Mouse (Mus musculus): Measurements from ENCODE around the gene Thoc5. TPM values are rescaled to one million over a fixed set of nuclear protein-coding genes. Genes with fewer than 3 reads are reported as not detected.

The Thoc5 gene
- polyA plus RNA-seq, 1 experiment from 2014 or later: 38.1 TPM

DNA sequence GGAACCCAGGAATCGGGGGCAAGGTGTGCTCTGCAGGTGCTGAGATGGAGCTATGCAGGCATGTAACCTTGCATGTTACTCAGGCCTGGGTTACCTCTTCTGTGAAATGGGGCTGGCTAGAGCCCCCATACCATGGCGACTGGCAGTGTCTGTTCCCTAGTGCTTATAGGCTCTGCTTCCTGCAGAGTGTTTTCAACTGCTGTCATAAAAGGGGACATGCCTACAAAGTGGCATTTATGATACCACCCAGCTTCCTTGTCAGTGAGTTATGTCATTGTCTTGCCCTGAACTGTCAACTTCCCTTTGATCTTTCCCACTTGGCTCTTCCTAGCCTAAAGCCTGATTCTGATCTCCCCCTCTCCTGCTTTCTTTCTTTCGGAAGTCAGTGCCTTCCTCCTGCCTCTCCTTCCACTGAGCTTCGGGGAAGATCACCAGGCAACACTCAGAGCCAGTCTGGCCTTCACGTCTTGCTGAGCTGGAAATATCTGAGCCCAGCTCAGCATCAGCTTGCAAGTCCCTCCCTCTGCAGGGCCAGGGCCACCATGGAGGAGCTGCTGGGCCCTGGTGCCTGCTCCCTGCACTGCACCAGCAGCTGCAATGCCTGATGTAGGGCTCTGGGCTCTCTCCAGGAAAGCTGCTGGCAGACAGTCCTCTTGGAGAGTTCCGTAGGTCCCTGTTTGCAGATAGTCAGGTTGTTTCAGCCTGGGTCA lies 68.1 kb downstream of the Thoc5 start:
- WGBS: 54% methylated on average over 6 of the region's 6 CpGs
- no peaks in the 10 kb centered on the region for H3K9me3 ChIP-seq (ENCODE audit: control insufficient read depth, low read depth, low read length)
- H3K4me1 ChIP-seq (ENCODE audit: control insufficient read depth, insufficient read depth, low read length): no peaks in the 10 kb centered on the region
- H3K27me3 ChIP-seq (ENCODE audit: control insufficient read depth, insufficient read depth, low read length): no peaks in the 10 kb centered on the region
- ATAC-seq (ENCODE audit: insufficient number of reproducible peaks, insufficient read depth, low FRiP score, low read depth): no peak
- H3K27ac ChIP-seq (ENCODE audit: low read length): no peak overlapping the region
- no peak overlapping the region for H3K4me2 ChIP-seq (replicated peaks; ENCODE audit: low read depth, low read length)
- no peaks in the 10 kb centered on the region for H3K36me3 ChIP-seq (ENCODE audit: control insufficient read depth, insufficient read depth, low read length)
- H3K9ac ChIP-seq (replicated peaks; ENCODE audit: low read depth, low read length): no peak overlapping the region
- no peak overlapping the region for H3K4me3 ChIP-seq (ENCODE audit: low read depth, low read length)

DNA sequence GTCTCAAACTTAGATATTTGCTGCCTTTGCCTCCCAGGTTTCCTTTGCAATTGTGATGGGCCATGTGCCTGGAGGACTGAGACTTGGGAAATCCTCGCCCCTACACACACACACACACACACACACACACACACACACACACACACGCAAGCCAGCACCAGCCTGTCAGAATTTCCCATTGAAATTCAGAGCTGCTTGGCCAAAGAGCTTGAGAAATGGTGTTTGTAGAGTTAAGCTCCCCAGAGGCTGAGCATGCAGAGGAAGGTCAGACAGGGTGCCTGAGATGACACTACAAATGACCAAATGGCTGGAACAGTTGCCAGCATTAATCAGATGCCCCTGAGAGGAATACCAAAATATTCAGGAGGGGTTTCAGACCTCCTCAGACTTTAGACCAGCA lies 71.2 kb downstream of the Thoc5 start:
- no peaks in the 10 kb centered on the region for H3K36me3 ChIP-seq (ENCODE audit: control insufficient read depth, insufficient read depth, low read length)
- no peak overlapping the region for H3K9ac ChIP-seq (replicated peaks; ENCODE audit: low read depth, low read length)
- H3K4me1 ChIP-seq (ENCODE audit: control insufficient read depth, insufficient read depth, low read length): no peaks in the 10 kb centered on the region
- H3K4me3 ChIP-seq (ENCODE audit: low read depth, low read length): no peak overlapping the region
- no peak overlapping the region for H3K4me2 ChIP-seq (replicated peaks; ENCODE audit: low read depth, low read length)
- H3K27me3 ChIP-seq (ENCODE audit: control insufficient read depth, insufficient read depth, low read length): no peaks in the 10 kb centered on the region
- no peak overlapping the region for H3K27ac ChIP-seq (ENCODE audit: low read length)
- WGBS: 39% methylated on average over 2 of the region's 2 CpGs
- no peak for ATAC-seq (ENCODE audit: insufficient number of reproducible peaks, insufficient read depth, low FRiP score, low read depth)
- H3K9me3 ChIP-seq (ENCODE audit: control insufficient read depth, low read depth, low read length): no peaks in the 10 kb centered on the region

DNA sequence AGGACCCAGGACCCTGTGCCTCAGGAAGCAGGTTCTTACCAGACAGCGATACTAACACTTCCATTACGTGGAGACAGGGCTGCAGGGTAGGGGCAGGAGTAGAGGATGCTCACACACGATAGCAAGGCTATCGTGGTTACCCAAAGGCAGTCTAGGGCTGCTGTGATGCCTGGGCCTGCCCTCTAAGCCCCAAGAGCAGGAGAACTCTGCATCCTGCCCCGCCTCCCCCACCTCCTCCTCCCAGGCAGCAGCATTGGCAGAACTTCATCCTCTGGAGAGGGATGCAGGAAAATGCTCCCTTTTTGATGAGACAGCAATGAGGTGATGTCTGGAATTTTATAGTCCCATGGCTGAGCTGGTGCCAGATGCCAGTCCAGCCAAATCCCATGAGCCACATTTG lies 71.8 kb downstream of the Thoc5 start:
- Histone ChIP-seq H3K4me3 (ENCODE audit: low read depth, low read length) (no peak overlapping the region), H3K9me3 (ENCODE audit: control insufficient read depth, low read depth, low read length) (no peaks in the 10 kb centered on the region), H3K9ac (replicated peaks; ENCODE audit: low read depth, low read length) (no peak overlapping the region), H3K27ac (ENCODE audit: low read length) (no peak overlapping the region), H3K4me1 (ENCODE audit: control insufficient read depth, insufficient read depth, low read length) (no peaks in the 10 kb centered on the region), H3K36me3 (ENCODE audit: control insufficient read depth, insufficient read depth, low read length) (no peaks in the 10 kb centered on the region), H3K27me3 (ENCODE audit: control insufficient read depth, insufficient read depth, low read length) (no peaks in the 10 kb centered on the region), H3K4me2 (replicated peaks; ENCODE audit: low read depth, low read length) (no peak overlapping the region)
- no peak for ATAC-seq (ENCODE audit: insufficient number of reproducible peaks, insufficient read depth, low FRiP score, low read depth)
- WGBS: 70% methylated on average over 5 of the region's 5 CpGs

DNA sequence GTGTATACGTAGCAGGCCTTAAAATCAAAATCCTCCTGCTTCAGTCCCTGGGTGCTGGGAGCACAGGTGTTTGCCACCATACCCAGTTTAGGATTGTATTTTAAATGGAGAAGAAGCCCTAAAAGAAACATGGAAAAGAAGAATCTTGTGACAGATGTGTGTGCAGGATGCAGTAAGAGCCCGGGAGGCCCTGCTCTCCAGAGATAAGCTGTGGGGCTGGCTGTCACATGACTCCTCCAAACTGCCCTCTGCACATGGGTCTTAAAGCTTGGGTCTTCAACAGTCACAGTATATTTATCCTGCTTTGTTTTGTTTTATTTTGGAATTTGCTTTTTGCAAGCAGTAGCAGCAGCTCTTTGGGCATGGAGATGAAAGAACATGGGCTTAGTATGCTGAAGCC lies 72.4 kb downstream of the Thoc5 start:
- Histone ChIP-seq H3K4me1 (ENCODE audit: control insufficient read depth, insufficient read depth, low read length) (no peaks in the 10 kb centered on the region), H3K9ac (replicated peaks; ENCODE audit: low read depth, low read length) (no peak overlapping the region), H3K27ac (ENCODE audit: low read length) (no peak overlapping the region), H3K27me3 (ENCODE audit: control insufficient read depth, insufficient read depth, low read length) (no peaks in the 10 kb centered on the region), H3K9me3 (ENCODE audit: control insufficient read depth, low read depth, low read length) (no peaks in the 10 kb centered on the region), H3K36me3 (ENCODE audit: control insufficient read depth, insufficient read depth, low read length) (no peaks in the 10 kb centered on the region), H3K4me2 (replicated peaks; ENCODE audit: low read depth, low read length) (no peak overlapping the region), H3K4me3 (ENCODE audit: low read depth, low read length) (no peak overlapping the region)
- 49% methylated on average over 2 of the region's 2 CpGs for WGBS
- no peak for ATAC-seq (ENCODE audit: insufficient number of reproducible peaks, insufficient read depth, low FRiP score, low read depth)

DNA sequence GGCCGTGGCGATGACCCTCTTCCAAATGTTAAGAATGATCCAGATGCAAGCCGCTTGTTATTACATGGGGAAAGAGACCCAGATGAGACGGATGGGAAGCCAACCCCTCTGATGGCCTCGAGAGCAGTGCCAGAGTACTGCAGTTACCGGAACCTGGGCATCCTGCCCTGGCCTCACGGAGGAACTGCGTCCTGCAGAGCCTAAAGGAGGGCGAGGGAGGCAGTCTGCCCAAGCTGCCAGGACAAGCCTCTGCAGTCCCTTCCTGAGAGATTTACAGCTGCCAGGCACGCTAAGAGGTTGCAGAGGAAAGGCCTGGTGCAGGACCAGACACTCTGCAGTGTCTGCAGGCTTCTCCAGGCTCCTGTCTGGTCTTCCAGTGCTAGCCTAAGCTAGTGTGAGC lies 73.3 kb downstream of the Thoc5 start:
- Histone ChIP-seq H3K4me3 (ENCODE audit: low read depth, low read length) (no peak overlapping the region), H3K9me3 (ENCODE audit: control insufficient read depth, low read depth, low read length) (no peaks in the 10 kb centered on the region), H3K4me2 (replicated peaks; ENCODE audit: low read depth, low read length) (no peak overlapping the region), H3K27ac (ENCODE audit: low read length) (no peak overlapping the region), H3K27me3 (ENCODE audit: control insufficient read depth, insufficient read depth, low read length) (no peaks in the 10 kb centered on the region), H3K36me3 (ENCODE audit: control insufficient read depth, insufficient read depth, low read length) (no peaks in the 10 kb centered on the region), H3K4me1 (ENCODE audit: control insufficient read depth, insufficient read depth, low read length) (no peaks in the 10 kb centered on the region), H3K9ac (replicated peaks; ENCODE audit: low read depth, low read length) (no peak overlapping the region)
- no peak for ATAC-seq (ENCODE audit: insufficient number of reproducible peaks, insufficient read depth, low FRiP score, low read depth)
- 66% methylated on average over 10 of the region's 10 CpGs for WGBS

- 60% methylated on average over 13 of the region's 13 CpGs for WGBS
- no peak overlapping the region for H3K27ac ChIP-seq (ENCODE audit: low read length)
- no peak overlapping the region for H3K9ac ChIP-seq (replicated peaks; ENCODE audit: low read depth, low read length)
- H3K4me3 ChIP-seq (ENCODE audit: low read depth, low read length): no peak overlapping the region
- no peaks in the 10 kb centered on the region for H3K36me3 ChIP-seq (ENCODE audit: control insufficient read depth, insufficient read depth, low read length)
- 0 out of 2 replicates have a peak, but pooled peaks have one; percentile 33 for ATAC-seq (ENCODE audit: insufficient number of reproducible peaks, insufficient read depth, low FRiP score, low read depth)
- no peaks in the 10 kb centered on the region for H3K27me3 ChIP-seq (ENCODE audit: control insufficient read depth, insufficient read depth, low read length)
- H3K4me1 ChIP-seq (ENCODE audit: control insufficient read depth, insufficient read depth, low read length): no peaks in the 10 kb centered on the region
- H3K9me3 ChIP-seq (ENCODE audit: control insufficient read depth, low read depth, low read length): no peaks in the 10 kb centered on the region
- no peak overlapping the region for H3K4me2 ChIP-seq (replicated peaks; ENCODE audit: low read depth, low read length)
Measured at GRCm38 (mm10) chr11:4972967-4973870, 78.1 kb downstream of the Thoc5 start.

DNA sequence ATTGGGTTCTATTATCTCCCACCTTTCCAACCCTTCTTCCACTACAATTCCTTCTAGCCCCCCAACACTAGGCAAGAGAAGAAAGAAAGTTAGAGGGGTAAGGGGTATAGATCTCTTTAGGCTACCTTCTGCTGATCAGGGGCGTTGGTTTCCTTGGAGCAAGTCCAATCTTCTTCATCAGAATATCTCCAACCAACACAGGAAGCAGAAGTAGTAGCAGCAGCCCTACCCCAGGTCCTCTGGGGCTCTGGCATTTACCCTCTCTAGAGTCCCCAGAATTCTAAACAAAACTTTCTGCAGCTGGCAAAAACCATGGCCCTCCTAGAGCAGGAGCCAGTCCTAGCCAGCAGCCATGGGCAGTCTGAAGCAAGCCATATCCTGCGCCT lies 78.7 kb downstream of the Thoc5 start:
- H3K27me3 ChIP-seq (ENCODE audit: control insufficient read depth, insufficient read depth, low read length): no peaks in the 10 kb centered on the region
- WGBS: 80% methylated on average over 2 of the region's 2 CpGs
- no peak for ATAC-seq (ENCODE audit: insufficient number of reproducible peaks, insufficient read depth, low FRiP score, low read depth)
- H3K9ac ChIP-seq (replicated peaks; ENCODE audit: low read depth, low read length): no peak overlapping the region
- H3K9me3 ChIP-seq (ENCODE audit: control insufficient read depth, low read depth, low read length): no peaks in the 10 kb centered on the region
- H3K4me3 ChIP-seq (ENCODE audit: low read depth, low read length): no peak overlapping the region
- H3K27ac ChIP-seq (ENCODE audit: low read length): no peak overlapping the region
- H3K36me3 ChIP-seq (ENCODE audit: control insufficient read depth, insufficient read depth, low read length): no peaks in the 10 kb centered on the region
- H3K4me1 ChIP-seq (ENCODE audit: control insufficient read depth, insufficient read depth, low read length): no peaks in the 10 kb centered on the region
- no peak overlapping the region for H3K4me2 ChIP-seq (replicated peaks; ENCODE audit: low read depth, low read length)

- H3K4me2 ChIP-seq (replicated peaks; ENCODE audit: low read depth, low read length): no peak overlapping the region
- no peak overlapping the region for H3K9ac ChIP-seq (replicated peaks; ENCODE audit: low read depth, low read length)
- H3K27me3 ChIP-seq (ENCODE audit: control insufficient read depth, insufficient read depth, low read length): no peaks in the 10 kb centered on the region
- no peak for ATAC-seq (ENCODE audit: insufficient number of reproducible peaks, insufficient read depth, low FRiP score, low read depth)
- H3K9me3 ChIP-seq (ENCODE audit: control insufficient read depth, low read depth, low read length): no peaks in the 10 kb centered on the region
- 0 out of 2 replicates have a peak overlapping the region, but pooled peaks have one; percentile 27 for H3K27ac ChIP-seq (ENCODE audit: low read length)
- no peak overlapping the region for H3K4me3 ChIP-seq (ENCODE audit: low read depth, low read length)
- WGBS: 56% methylated on average over 11 of the region's 11 CpGs
- no peaks in the 10 kb centered on the region for H3K4me1 ChIP-seq (ENCODE audit: control insufficient read depth, insufficient read depth, low read length)
- H3K36me3 ChIP-seq (ENCODE audit: control insufficient read depth, insufficient read depth, low read length): no peaks in the 10 kb centered on the region
Measured at GRCm38 (mm10) chr11:4974376-4975122, 79.4 kb downstream of the Thoc5 start.

Measured in stomach, embryonic 14.5 days (tissue).